Mouse (Mus musculus) right cerebral cortex, adult 2 months (tissue): ENCODE measurements at regions not wholly inside any gene's neighbourhood (a gene's known extent, or its start where the extent isn't known, plus 50 kb on each side); places are given as distances from the start of the nearest gene placed in this dataset.
"Not testable (repeated sequence)": the region's sequence is repeated elsewhere in the genome, so short reads cannot be mapped to it uniquely, and the experiment has no call there.

Source experiments
- DNase-seq, 2 experiments: peaks; one replicate each; pipeline ENCODE4 v3.0.0; 2021 to 2022; ENCODE audit warnings: low spot score in 2 of 2

GRCm38 (mm10) chr7:73019764-73020354, 355.4 kb upstream of the Rgma start:
- DNase-seq, result no peak

- no peak for DNase-seq
These were observed 353.5 kb upstream of the Rgma start for GRCm38 (mm10) chr7:73021786-73022185.

- DNase-seq, result peak in 1 of 2 experiments; percentile 13
These were observed 349.7 kb upstream of the Rgma start for GRCm38 (mm10) chr7:73025640-73026039.

- peak; percentile 39 to 51 for DNase-seq
These were observed 346.4 kb upstream of the Rgma start for GRCm38 (mm10) chr7:73028952-73029351.

GRCm38 (mm10) chr7:73031407-73031806, 343.9 kb upstream of the Rgma start:
- no peak for DNase-seq

- peak; percentile 44 to 56 for DNase-seq
These were observed 342.9 kb upstream of the Rgma start for GRCm38 (mm10) chr7:73032316-73032980.

- peak; percentile 56 to 61 for DNase-seq
These were observed 338.3 kb upstream of the Rgma start for GRCm38 (mm10) chr7:73036801-73037555.

GRCm38 (mm10) chr7:73037638-73038037, 337.7 kb upstream of the Rgma start:
- no peak for DNase-seq

- no peak for DNase-seq
These were observed 335.4 kb upstream of the Rgma start for GRCm38 (mm10) chr7:73039921-73040320.

- no peak for DNase-seq
These were observed 331.0 kb upstream of the Rgma start for GRCm38 (mm10) chr7:73044316-73044715.

GRCm38 (mm10) chr7:73055891-73056290, 319.4 kb upstream of the Rgma start:
- no peak for DNase-seq

- no peak for DNase-seq
These were observed 311.8 kb upstream of the Rgma start for GRCm38 (mm10) chr7:73063556-73063955.

- DNase-seq, result no peak
These were observed 306.8 kb upstream of the Rgma start for GRCm38 (mm10) chr7:73068534-73068933.

GRCm38 (mm10) chr7:73069352-73069751, 306.0 kb upstream of the Rgma start:
- DNase-seq, result no peak

- DNase-seq, result not testable (repeated sequence)
These were observed 299.9 kb upstream of the Rgma start for GRCm38 (mm10) chr7:73075391-73075790.

- DNase-seq, result peak; percentile 6 to 16
These were observed 287.7 kb upstream of the Rgma start for GRCm38 (mm10) chr7:73087496-73088185.

GRCm38 (mm10) chr7:73088321-73088720, 287.0 kb upstream of the Rgma start:
- no peak for DNase-seq

GRCm38 (mm10) chr7:73091758-73092157, 283.6 kb upstream of the Rgma start:
- no peak for DNase-seq

GRCm38 (mm10) chr7:73094059-73094458, 281.2 kb upstream of the Rgma start:
- DNase-seq, result no peak

- peak in 1 of 2 experiments; percentile 25 for DNase-seq
These were observed 256.4 kb upstream of the Rgma start for GRCm38 (mm10) chr7:73118871-73119270.

- DNase-seq, result no peak
These were observed 255.0 kb upstream of the Rgma start for GRCm38 (mm10) chr7:73120276-73120675.

GRCm38 (mm10) chr7:73124976-73125375, 250.3 kb upstream of the Rgma start:
- DNase-seq, result no peak
